Mouse (Mus musculus) macrophage (primary cell): ENCODE results near the gene Olfr711. TPM values are rescaled to one million over a fixed set of nuclear protein-coding genes. Genes with fewer than 3 reads are reported as not detected.
"Not testable (repeated sequence)": the region's sequence is repeated elsewhere in the genome, so short reads cannot be mapped to it uniquely, and the experiment has no call there.

Experiments
- H3K27ac ChIP-seq: fragments of 350-480 bp; formaldehyde crosslinking; 2 replicates; pipeline ENCODE4 v1.9.0; 2021
- H3K36me3 ChIP-seq: fragments of 350-480 bp; formaldehyde crosslinking; 2 replicates; pipeline ENCODE4 v1.9.0; 2021; ENCODE audit errors: inconsistent target
- H3K4me3 ChIP-seq: fragments of 350-480 bp; formaldehyde crosslinking; 2 replicates; pipeline ENCODE4 v1.9.0; 2021; ENCODE audit errors: inconsistent target
- H3K79me2 ChIP-seq: fragments of 350-480 bp; formaldehyde crosslinking; 2 replicates; pipeline ENCODE4 v1.9.0; 2021; ENCODE audit errors: inconsistent target
- WGBS: methylation state at CpG from one replicate; pipeline ENCODE4 v1.1.7; 2026; ENCODE audit warnings: inconsistent platforms; ENCODE audit not compliant: missing documents; 5-methylcytosine and 5-hydroxymethylcytosine counted together
- polyA plus RNA-seq: library from polyadenylated mRNA; stranded (reverse); fragments of 250-400 nt; gene quantifications from 3 replicates; pipeline ENCODE4 v1.2.4, GENCODE M21; 2018; ENCODE audit warnings: inconsistent platforms
- total RNA-seq, 78 experiments: library from RNA; depleted of rRNA; stranded (reverse); fragments of 250-400 nt; gene quantifications; 1 replicate in 9 of 78; 2 replicates in 24 of 78; 3 replicates in 43 of 78; 4 replicates in 2 of 78; pipeline ENCODE4 v1.2.4; 2018; ENCODE audit warnings: inconsistent platforms in 56 of 78

The Olfr711 gene
- total RNA-seq (2018; cell fraction: chromatin; rRNA removed) = not detected
- not detected for total RNA-seq (2018; cell fraction: cytosol; rRNA removed)
- total RNA-seq (2018; cell fraction: nucleus; rRNA removed) = not detected
- polyA plus RNA-seq = not detected in 3 replicates

GRCm38 (mm10) chr7:106975353-106975752, at the start of gene Olfr711:
Gene Olfr711 (minus strand): TSS chr7:106975453.
- Histone ChIP-seq H3K27ac (no peak within 1 kb of the TSS), H3K36me3 (no peaks in the 10 kb centered on the region), H3K4me3 (no peak within 1 kb of the TSS), H3K79me2 (no peaks in the 10 kb centered on the region)
- 92% methylated on average over 1 of the region's 1 CpGs for WGBS

GRCm38 (mm10) chr7:107005972-107006371, 30.7 kb upstream of the Olfr711 start, which contains the start of gene Olfr2:
Gene Olfr2 (minus strand): TSS chr7:107006072.
- no peak within 1 kb of the TSS for H3K27ac ChIP-seq
- no peaks in the 10 kb centered on the region for H3K79me2 ChIP-seq
- 69% methylated on average over 1 of the region's 1 CpGs for WGBS

GRCm38 (mm10) chr7:107004169-107004568, 28.9 kb upstream of the Olfr711 start:
- Histone ChIP-seq H3K4me3 (no peak overlapping the region), H3K27ac (no peak overlapping the region), H3K36me3 (no peaks in the 10 kb centered on the region), H3K79me2 (no peaks in the 10 kb centered on the region)
- 28% methylated on average over 3 of the region's 3 CpGs for WGBS

More at GRCm38 (mm10) chr7:107005972-107006371, 30.7 kb upstream of the Olfr711 start, which contains the start of gene Olfr2:
- no peaks in the 10 kb centered on the region for H3K36me3 ChIP-seq
- no peak within 1 kb of the TSS for H3K4me3 ChIP-seq

GRCm38 (mm10) chr7:107000798-107001197, 25.5 kb upstream of the Olfr711 start:
- no peak overlapping the region for H3K4me3 ChIP-seq
- no peaks in the 10 kb centered on the region for H3K36me3 ChIP-seq
- WGBS = 57% methylated on average over 7 of the region's 7 CpGs
- no peaks in the 10 kb centered on the region for H3K79me2 ChIP-seq
- H3K27ac ChIP-seq = no peak overlapping the region

GRCm38 (mm10) chr7:106985236-106985635, 10.0 kb upstream of the Olfr711 start:
- H3K27ac ChIP-seq = no peak overlapping the region
- H3K4me3 ChIP-seq = no peak overlapping the region
- no peaks in the 10 kb centered on the region for H3K36me3 ChIP-seq
- H3K79me2 ChIP-seq = no peaks in the 10 kb centered on the region
- 87% methylated on average over 3 of the region's 3 CpGs for WGBS

GRCm38 (mm10) chr7:106967503-106967902, 7.8 kb downstream of the Olfr711 start:
- H3K27ac ChIP-seq, H3K36me3 ChIP-seq, H3K79me2 ChIP-seq, H3K4me3 ChIP-seq: not testable (repeated sequence)

- WGBS = 92% methylated on average over 1 of the region's 1 CpGs
- Histone ChIP-seq H3K36me3 (no peaks in the 10 kb centered on the region), H3K27ac (no peak within 1 kb of the TSS), H3K4me3 (no peak within 1 kb of the TSS), H3K79me2 (no peaks in the 10 kb centered on the region)
These were observed 11.4 kb downstream of the Olfr711 start, which contains the start of gene Olfr6 for GRCm38 (mm10) chr7:106963837-106964236. Gene Olfr6 (minus strand): TSS chr7:106963937.

- no peaks in the 10 kb centered on the region for H3K36me3 ChIP-seq
- H3K79me2 ChIP-seq = no peaks in the 10 kb centered on the region
- H3K27ac ChIP-seq = no peak within 1 kb of the TSS
- no peak within 1 kb of the TSS for H3K4me3 ChIP-seq
- WGBS = 86% methylated on average over 3 of the region's 3 CpGs
These were observed 27.0 kb downstream of the Olfr711 start, which contains the start of gene Olfr710 for GRCm38 (mm10) chr7:106948212-106948611. Gene Olfr710 (minus strand): TSS chr7:106948312.

GRCm38 (mm10) chr7:106932119-106932518, 43.1 kb downstream of the Olfr711 start, which contains the start of gene Olfr709-ps1:
Gene Olfr709-ps1 (minus strand): TSS chr7:106932219.
- Histone ChIP-seq H3K79me2 (no peaks in the 10 kb centered on the region), H3K4me3 (no peak within 1 kb of the TSS), H3K36me3 (no peaks in the 10 kb centered on the region), H3K27ac (no peak within 1 kb of the TSS)

GRCm38 (mm10) chr7:106920961-106921360, 54.3 kb downstream of the Olfr711 start:
- not testable (repeated sequence) for H3K27ac ChIP-seq, H3K4me3 ChIP-seq, H3K36me3 ChIP-seq, H3K79me2 ChIP-seq
- WGBS = 83% methylated on average over 2 of the region's 7 CpGs

Other genes with a start within 250 kb of the Olfr711 start
- gene Olfr697, start 233.0 kb downstream of the Olfr711 start, polyA plus RNA-seq = not detected in 3 replicates
- gene Olfr698, start 220.1 kb downstream of the Olfr711 start, polyA plus RNA-seq = not detected in 3 replicates
- not detected in 3 replicates for gene Olfr699, start 182.3 kb downstream of the Olfr711 start, polyA plus RNA-seq
- not detected in 3 replicates for gene Olfr700, start 166.6 kb downstream of the Olfr711 start, polyA plus RNA-seq
- gene Olfr701, start 161.3 kb downstream of the Olfr711 start, polyA plus RNA-seq = not detected in 3 replicates
- gene Olfr702, start 141.6 kb downstream of the Olfr711 start, polyA plus RNA-seq = not detected in 3 replicates
- not detected in 3 replicates for gene Olfr703, start 132.1 kb downstream of the Olfr711 start, polyA plus RNA-seq
- not detected in 3 replicates for gene Olfr704, start 112.3 kb downstream of the Olfr711 start, polyA plus RNA-seq
- gene Olfr705, start 98.6 kb downstream of the Olfr711 start, polyA plus RNA-seq = not detected in 3 replicates
- gene Olfr706, start 87.3 kb downstream of the Olfr711 start, polyA plus RNA-seq = not detected in 3 replicates
- gene Olfr707, start 74.2 kb downstream of the Olfr711 start, polyA plus RNA-seq = not detected in 3 replicates
- not detected in 3 replicates for gene Olfr1532-ps1, start 67.5 kb downstream of the Olfr711 start, polyA plus RNA-seq
- not detected in 3 replicates for gene Olfr709-ps1, start 43.2 kb downstream of the Olfr711 start, polyA plus RNA-seq
- not detected in 3 replicates for gene Olfr710, start 27.1 kb downstream of the Olfr711 start, polyA plus RNA-seq
- gene Olfr6, start 11.5 kb downstream of the Olfr711 start, polyA plus RNA-seq = not detected in 3 replicates
- not detected in 3 replicates for gene Olfr2, start 30.6 kb upstream of the Olfr711 start, polyA plus RNA-seq
- not detected in 3 replicates for gene Olfr713, start 55.7 kb upstream of the Olfr711 start, polyA plus RNA-seq
- not detected in 3 replicates for gene Olfr714, start 95.5 kb upstream of the Olfr711 start, polyA plus RNA-seq
- gene Olfr17, start 117.8 kb upstream of the Olfr711 start, polyA plus RNA-seq = not detected in 3 replicates
- not detected in 3 replicates for gene Olfr715b, start 134.9 kb upstream of the Olfr711 start, polyA plus RNA-seq
- not detected in 3 replicates for gene Olfr715, start 155.6 kb upstream of the Olfr711 start, polyA plus RNA-seq
- not detected in 3 replicates for gene Olfr716, start 162.9 kb upstream of the Olfr711 start, polyA plus RNA-seq
- not detected in 3 replicates for gene Nlrp14, start 191.5 kb upstream of the Olfr711 start, polyA plus RNA-seq
- gene Rbmxl2, start 234.0 kb upstream of the Olfr711 start, polyA plus RNA-seq = not detected in 3 replicates